Mouse (Mus musculus) midbrain, postnatal 0 days (tissue): Measurements from ENCODE around the gene Adat1. TPM values are rescaled to one million over a fixed set of nuclear protein-coding genes. Genes with fewer than 3 reads are reported as not detected.

ENCODE experiments used
- ATAC-seq: fragments of 200-750 bp; cut with Nextera tagmentation; 2 replicates; pipeline ENCODE4 v1.8.0; 2017; ENCODE audit warnings: moderate number of reproducible peaks, mild to moderate bottlenecking, moderate TSS enrichment, moderate library complexity; ENCODE audit not compliant: low FRiP score
- DNase-seq: peaks from one replicate; pipeline ENCODE4 v3.0.0-alpha.2; 2015; ENCODE audit warnings: low spot score
- H3K27ac ChIP-seq: fragments of 300-500 bp; sonication (generic); 2 replicates; pipeline ENCODE4 v1.5.1; 2014; ENCODE audit warnings: low read depth, mild to moderate bottlenecking, low read length, mixed read lengths
- H3K27me3 ChIP-seq: fragments of 300-500 bp; sonication (generic); 2 replicates; pipeline ENCODE4 v1.6.1; 2014; ENCODE audit warnings: low read length, control low read depth, mixed read lengths; ENCODE audit not compliant: insufficient read depth
- H3K36me3 ChIP-seq: fragments of 300-500 bp; sonication (generic); 2 replicates; pipeline ENCODE4 v1.6.1; 2014; ENCODE audit warnings: low read length, control low read depth, mixed read lengths; ENCODE audit not compliant: insufficient read depth
- H3K4me1 ChIP-seq: fragments of 300-500 bp; sonication (generic); 2 replicates; pipeline ENCODE4 v1.6.1; 2014; ENCODE audit warnings: mild to moderate bottlenecking, control low read depth, antibody characterized with exemption, low read length, mixed read lengths; ENCODE audit not compliant: insufficient read depth
- H3K4me2 ChIP-seq: fragments of 300-500 bp; sonication (generic); 2 replicates; pipeline ENCODE4 v1.6.1; 2014; ENCODE audit warnings: low read depth, mild to moderate bottlenecking, low read length, mixed read lengths; ENCODE audit not compliant: poor library complexity, severe bottlenecking
- H3K4me3 ChIP-seq: fragments of 300-500 bp; sonication (generic); 2 replicates; pipeline ENCODE4 v1.5.1; 2014; ENCODE audit warnings: low read depth, mild to moderate bottlenecking, low read length, moderate library complexity
- H3K9ac ChIP-seq: fragments of 300-500 bp; sonication (generic); replicated peaks from 2 replicates; pipeline ENCODE4 v1.6.1; 2014; ENCODE audit warnings: mild to moderate bottlenecking, low read length, moderate library complexity, mixed read lengths; ENCODE audit not compliant: poor library complexity, severe bottlenecking
- H3K9me3 ChIP-seq: fragments of 300-500 bp; sonication (generic); 2 replicates; pipeline ENCODE4 v1.6.1; 2016; ENCODE audit warnings: low read length, control low read depth
- CTCF ChIP-seq: IDR thresholded peaks from 2 replicates; pipeline ENCODE4 v1.5.1; 2016; ENCODE audit warnings: antibody characterized with exemption, mild to moderate bottlenecking
- WGBS: fragments of 180-500 bp; shearing (Covaris S2); extraction: QIAGEN DNeasy Blood & Tissue Kit; methylation state at CpG from one replicate; pipeline ENCODE4 v1.1.7; 2014; 5-methylcytosine and 5-hydroxymethylcytosine counted together
- polyA plus RNA-seq: library from polyadenylated mRNA; unstranded; fragments of >200 nt; fragmentation: Nextera tagmentation; extraction: Ambion mirVana; gene quantifications from 2 replicates; pipeline ENCODE4 v1.2.1, GENCODE M21; 2015
- total RNA-seq: library from RNA; depleted of rRNA; stranded (reverse); fragments of >200 nt; gene quantifications from 2 replicates; pipeline ENCODE4 v1.2.3, GENCODE M21; 2014

Adat1 gene
- total and polyA plus RNA-seq, 2 experiments from 2014 or later, result 4.7 to 5.2 TPM

GRCm38 (mm10) chr8:111978147-111978546 lies 14.0 kb downstream of the Adat1 start:
- no peak for ATAC-seq
- H3K27me3 ChIP-seq, result no peaks in the 10 kb centered on the region
- DNase-seq, result no peak
- H3K9ac ChIP-seq, result no peak overlapping the region
- 72% methylated on average over 10 of the region's 10 CpGs for WGBS
- no peak overlapping the region for H3K4me3 ChIP-seq
- no peak overlapping the region for H3K4me2 ChIP-seq
- no peak overlapping the region for H3K27ac ChIP-seq
- H3K4me1 ChIP-seq, result no peaks in the 10 kb centered on the region
- TF ChIP-seq CTCF, result no peak
- H3K9me3 ChIP-seq, result no peaks in the 10 kb centered on the region
- peaks cover 6% of the 10 kb centered on the region; the same call in 1 of the 2 replicates for H3K36me3 ChIP-seq

- H3K4me1 ChIP-seq, result no peaks in the 10 kb centered on the region
- no peak for TF ChIP-seq CTCF
- ATAC-seq (no peak), DNase-seq (no peak)
- no peak overlapping the region for H3K4me3 ChIP-seq
- H3K9ac ChIP-seq, result no peak overlapping the region
- no peak overlapping the region for H3K27ac ChIP-seq
- no peak overlapping the region for H3K4me2 ChIP-seq
- H3K27me3 ChIP-seq, result no peaks in the 10 kb centered on the region
- H3K36me3 ChIP-seq, result peaks cover 8% of the 10 kb centered on the region
- H3K9me3 ChIP-seq, result no peaks in the 10 kb centered on the region
- 95% methylated on average over 2 of the region's 2 CpGs for WGBS
Measured at GRCm38 (mm10) chr8:111976326-111976725, 15.8 kb downstream of the Adat1 start.

GRCm38 (mm10) chr8:111975706-111976105 lies 16.4 kb downstream of the Adat1 start:
- Histone ChIP-seq H3K4me1 (no peaks in the 10 kb centered on the region), H3K4me3 (no peak overlapping the region), H3K9me3 (no peaks in the 10 kb centered on the region), H3K9ac (no peak overlapping the region), H3K4me2 (no peak overlapping the region), H3K36me3 (peaks cover 10% of the 10 kb centered on the region), H3K27me3 (no peaks in the 10 kb centered on the region), H3K27ac (no peak overlapping the region)
- ATAC-seq (no peak), DNase-seq (no peak)
- WGBS, result 95% methylated on average over 2 of the region's 2 CpGs
- no peak for TF ChIP-seq CTCF

GRCm38 (mm10) chr8:111974138-111974537 lies 18.0 kb downstream of the Adat1 start:
- no peak for DNase-seq
- whole genome bisulfite sequencing, result 97% methylated on average over 12 of the region's 12 CpGs
- H3K4me2 ChIP-seq, result no peak overlapping the region
- H3K9ac ChIP-seq, result no peak overlapping the region
- H3K4me3 ChIP-seq, result no peak overlapping the region
- H3K27ac ChIP-seq, result no peak overlapping the region
- H3K9me3 ChIP-seq, result no peaks in the 10 kb centered on the region
- no peak for TF ChIP-seq CTCF
- H3K4me1 ChIP-seq, result no peaks in the 10 kb centered on the region
- ATAC-seq, result no peak
- no peaks in the 10 kb centered on the region for H3K27me3 ChIP-seq
- peaks cover 10% of the 10 kb centered on the region for H3K36me3 ChIP-seq

- Histone ChIP-seq H3K9ac (no peak overlapping the region), H3K9me3 (no peaks in the 10 kb centered on the region), H3K27me3 (no peaks in the 10 kb centered on the region), H3K27ac (no peak overlapping the region), H3K4me3 (no peak overlapping the region), H3K36me3 (peaks cover 5% of the 10 kb centered on the region; the same call in 1 of the 2 replicates), H3K4me2 (no peak overlapping the region), H3K4me1 (no peaks in the 10 kb centered on the region)
- DNase-seq (no peak), ATAC-seq (no peak)
- no peak for TF ChIP-seq CTCF
- WGBS, result 13% methylated on average over 5 of the region's 5 CpGs
Measured at GRCm38 (mm10) chr8:111968991-111969390, 23.1 kb downstream of the Adat1 start.

GRCm38 (mm10) chr8:111968541-111968940 lies 23.6 kb downstream of the Adat1 start:
- H3K9ac ChIP-seq, result no peak overlapping the region
- peaks cover 5% of the 10 kb centered on the region; the same call in 1 of the 2 replicates for H3K36me3 ChIP-seq
- H3K27me3 ChIP-seq, result no peaks in the 10 kb centered on the region
- no peaks in the 10 kb centered on the region for H3K9me3 ChIP-seq
- DNase-seq, result no peak
- no peak for ATAC-seq
- no peak overlapping the region for H3K27ac ChIP-seq
- H3K4me3 ChIP-seq, result no peak overlapping the region
- TF ChIP-seq CTCF, result no peak
- H3K4me2 ChIP-seq, result no peak overlapping the region
- no peaks in the 10 kb centered on the region for H3K4me1 ChIP-seq
- 67% methylated on average over 10 of the region's 10 CpGs for WGBS
